16 mouse cellular contexts compared by ENCODE assay signal in the genomic region with DNA sequence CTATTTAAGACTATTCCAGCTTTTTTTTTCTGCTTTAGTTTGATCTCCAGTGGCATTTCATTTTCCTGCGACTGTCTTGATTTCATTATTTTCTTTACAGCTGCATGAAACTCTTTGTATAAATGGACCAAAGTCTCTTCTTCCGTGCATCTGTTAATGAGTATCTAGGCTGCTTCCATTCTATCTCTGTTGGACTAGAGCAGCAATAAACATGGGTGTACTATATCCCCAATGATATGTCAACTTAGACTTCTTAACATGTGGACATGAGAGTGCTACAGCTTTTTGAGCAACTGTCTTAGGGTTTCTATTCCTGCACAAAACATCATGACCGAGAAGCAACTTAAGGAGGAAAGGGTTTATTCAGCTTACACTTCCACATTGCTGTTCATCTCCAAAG.
"Had no signal": no experiment of that assay in that cellular context is flagged by ENCODE, and none has a peak within 500 bp of the region (broad histone marks: within the 10 kb centered on the region; RNA-seq: fewer than 3 reads in every experiment).

No protein-coding gene starts in this region.

- H3K9ac ChIP-seq: neural tube, embryonic 13.5 days; neural tube, embryonic 15.5 days; stomach, embryonic 15.5 days had no signal

- DNase-seq: retina, postnatal 1 day; right cerebral cortex, adult 18-20 months; right cerebral cortex, postnatal 14 days; right cerebral cortex, postnatal 25 days; right cerebral cortex, postnatal 4 days; spleen, adult 18-20 months; thymus, adult 18-20 months; thymus, adult 2 months; thymus, postnatal 14 days; thymus, postnatal 25 days; thymus, postnatal 36 days; thymus, postnatal 4 days had no signal

- H3K9me3 ChIP-seq: neural tube, embryonic 13.5 days; neural tube, embryonic 15.5 days; stomach, embryonic 15.5 days had no signal

- H3K4me1 ChIP-seq: neural tube, embryonic 13.5 days; neural tube, embryonic 15.5 days; stomach, embryonic 15.5 days had no signal

- H3K27me3 ChIP-seq: neural tube, embryonic 13.5 days; neural tube, embryonic 15.5 days; stomach, embryonic 15.5 days had no signal

- H3K4me3 ChIP-seq: neural tube, embryonic 13.5 days; neural tube, embryonic 15.5 days; stomach, embryonic 15.5 days had no signal

- H3K27ac ChIP-seq: neural tube, embryonic 13.5 days; neural tube, embryonic 15.5 days; stomach, embryonic 15.5 days; stomach, postnatal 0 days had no signal

- H3K4me2 ChIP-seq: neural tube, embryonic 13.5 days; neural tube, embryonic 15.5 days; stomach, embryonic 15.5 days had no signal
